Mouse (Mus musculus): ENCODE results near the gene Aldoc. TPM values are rescaled to one million over a fixed set of nuclear protein-coding genes. Genes with fewer than 3 reads are reported as not detected.

The Aldoc gene
- polyA plus RNA-seq, 1 experiment from 2014 or later, result 11.2 TPM

Other genes starting within 250 kb of the Aldoc start
- gene Eral1, start 242.6 kb upstream of the Aldoc start, polyA plus RNA-seq (2016; fragmentation: Nextera tagmentation; extraction: Ambion mirVana), result 30.7 and 35.6 TPM in 2 replicates
- gene Fam222b, start 228.3 kb upstream of the Aldoc start, polyA plus RNA-seq (2016; fragmentation: Nextera tagmentation; extraction: Ambion mirVana), result 24.0 and 25.5 TPM in 2 replicates
- 57.9 and 88.7 TPM in 2 replicates for gene Traf4, start 157.4 kb upstream of the Aldoc start, polyA plus RNA-seq (2016; fragmentation: Nextera tagmentation; extraction: Ambion mirVana)
- gene Nek8, start 146.3 kb upstream of the Aldoc start, polyA plus RNA-seq (2016; fragmentation: Nextera tagmentation; extraction: Ambion mirVana), result 15.3 and 16.5 TPM in 2 replicates
- gene Tlcd1, start 146.3 kb upstream of the Aldoc start, polyA plus RNA-seq (2016; fragmentation: Nextera tagmentation; extraction: Ambion mirVana), result 16.9 and 18.7 TPM in 2 replicates
- gene Rpl23a, start 139.4 kb upstream of the Aldoc start, polyA plus RNA-seq (2016; fragmentation: Nextera tagmentation; extraction: Ambion mirVana), result 863 and 999 TPM in 2 replicates
- 63.2 and 88.1 TPM in 2 replicates for gene Rab34, start 134.5 kb upstream of the Aldoc start, polyA plus RNA-seq (2016; fragmentation: Nextera tagmentation; extraction: Ambion mirVana)
- 2.9 and 3.3 TPM in 2 replicates for gene Proca1, start 129.6 kb upstream of the Aldoc start, polyA plus RNA-seq (2016; fragmentation: Nextera tagmentation; extraction: Ambion mirVana)
- gene Sdf2, start 77.2 kb upstream of the Aldoc start, polyA plus RNA-seq (2016; fragmentation: Nextera tagmentation; extraction: Ambion mirVana), result 44.0 and 49.0 TPM in 2 replicates
- gene Supt6, start 77.0 kb upstream of the Aldoc start, polyA plus RNA-seq (2016; fragmentation: Nextera tagmentation; extraction: Ambion mirVana), result 28.3 and 29.1 TPM in 2 replicates
- gene 2610507B11Rik, start 61.2 kb upstream of the Aldoc start, polyA plus RNA-seq (2016; fragmentation: Nextera tagmentation; extraction: Ambion mirVana), result 69.3 and 76.7 TPM in 2 replicates
- 0.23 and 0.69 TPM in 2 replicates for gene BC030499, start 32.1 kb upstream of the Aldoc start, polyA plus RNA-seq (2016; fragmentation: Nextera tagmentation; extraction: Ambion mirVana)
- gene Spag5, start 21.4 kb upstream of the Aldoc start, polyA plus RNA-seq (2016; fragmentation: Nextera tagmentation; extraction: Ambion mirVana), result 39.1 and 39.3 TPM in 2 replicates
- 72.0 and 78.3 TPM in 2 replicates for gene Pigs, start 5.4 kb downstream of the Aldoc start, polyA plus RNA-seq (2016; fragmentation: Nextera tagmentation; extraction: Ambion mirVana)
- 40.7 and 66.1 TPM in 2 replicates for gene Unc119, start 20.5 kb downstream of the Aldoc start, polyA plus RNA-seq (2016; fragmentation: Nextera tagmentation; extraction: Ambion mirVana)
- 0.13 TPM in 1 of 2 replicates, not detected in the other for gene Foxn1, start 63.6 kb downstream of the Aldoc start, polyA plus RNA-seq (2016; fragmentation: Nextera tagmentation; extraction: Ambion mirVana)
- gene Slc13a2, start 99.2 kb downstream of the Aldoc start, polyA plus RNA-seq (2016; fragmentation: Nextera tagmentation; extraction: Ambion mirVana), result not detected in 2 replicates
- 7.8 and 12.8 TPM in 2 replicates for gene Slc46a1, start 142.7 kb downstream of the Aldoc start, polyA plus RNA-seq (2016; fragmentation: Nextera tagmentation; extraction: Ambion mirVana)
- 0.10 and 1.5 TPM in 2 replicates for gene Sarm1, start 174.8 kb downstream of the Aldoc start, polyA plus RNA-seq (2016; fragmentation: Nextera tagmentation; extraction: Ambion mirVana)
- 1.6 and 43.5 TPM in 2 replicates for gene Vtn, start 176.1 kb downstream of the Aldoc start, polyA plus RNA-seq (2016; fragmentation: Nextera tagmentation; extraction: Ambion mirVana)
- not detected in 2 replicates for gene Sebox, start 180.5 kb downstream of the Aldoc start, polyA plus RNA-seq (2016; fragmentation: Nextera tagmentation; extraction: Ambion mirVana)
- 64.2 and 74.5 TPM in 2 replicates for gene Tmem199, start 189.2 kb downstream of the Aldoc start, polyA plus RNA-seq (2016; fragmentation: Nextera tagmentation; extraction: Ambion mirVana)
- 160 and 165 TPM in 2 replicates for gene Poldip2, start 189.2 kb downstream of the Aldoc start, polyA plus RNA-seq (2016; fragmentation: Nextera tagmentation; extraction: Ambion mirVana)
- gene Tnfaip1, start 213.4 kb downstream of the Aldoc start, polyA plus RNA-seq (2016; fragmentation: Nextera tagmentation; extraction: Ambion mirVana), result 92.5 and 92.6 TPM in 2 replicates
- 92.8 and 95.9 TPM in 2 replicates for gene Ift20, start 213.4 kb downstream of the Aldoc start, polyA plus RNA-seq (2016; fragmentation: Nextera tagmentation; extraction: Ambion mirVana)
- gene Tmem97, start 227.8 kb downstream of the Aldoc start, polyA plus RNA-seq (2016; fragmentation: Nextera tagmentation; extraction: Ambion mirVana), result 91.5 and 105 TPM in 2 replicates

All from heart, embryonic 10.5 days (tissue).